Mouse (Mus musculus) cortical plate, adult 2 months (tissue): ENCODE data around the gene Arhgef18. TPM values are rescaled to one million over a fixed set of nuclear protein-coding genes. Genes with fewer than 3 reads are reported as not detected.

Experiments used
- H3K27ac ChIP-seq: fragments of 200-500 bp; 2 replicates; pipeline ENCODE4 v1.5.1; 2012; ENCODE audit warnings: low read length, control low read depth, inconsistent platforms; ENCODE audit not compliant: insufficient read depth
- H3K4me1 ChIP-seq: fragments of 200-500 bp; 2 replicates; pipeline ENCODE4 v1.6.1; 2011; ENCODE audit warnings: low read length; ENCODE audit not compliant: control insufficient read depth, insufficient read depth
- H3K4me3 ChIP-seq: fragments of 200-500 bp; 2 replicates; pipeline ENCODE4 v1.5.1; 2011; ENCODE audit warnings: mild to moderate bottlenecking, low read length, control low read depth; ENCODE audit not compliant: insufficient read depth
- CTCF ChIP-seq: fragments of 200-500 bp; IDR thresholded peaks from 2 replicates; pipeline ENCODE4 v1.5.1; 2011; ENCODE audit warnings: mild to moderate bottlenecking, control low read depth, low read length; ENCODE audit not compliant: insufficient read depth; ENCODE audit errors: extremely low read depth
- POLR2A ChIP-seq: fragments of 200-500 bp; IDR thresholded peaks from 2 replicates; pipeline ENCODE4 v1.6.1; 2011; ENCODE audit warnings: mild to moderate bottlenecking, low read length, control low read depth; ENCODE audit not compliant: insufficient read depth; ENCODE audit errors: extremely low read depth
- polyA plus RNA-seq: library from polyadenylated mRNA; depleted of rRNA; stranded (reverse); fragments of >200 nt; gene quantifications from 2 replicates; pipeline ENCODE4 v1.2.3, GENCODE M21; 2012

Gene Arhgef18
- polyA plus RNA-seq, 1 experiment = 34.2 TPM

DNA sequence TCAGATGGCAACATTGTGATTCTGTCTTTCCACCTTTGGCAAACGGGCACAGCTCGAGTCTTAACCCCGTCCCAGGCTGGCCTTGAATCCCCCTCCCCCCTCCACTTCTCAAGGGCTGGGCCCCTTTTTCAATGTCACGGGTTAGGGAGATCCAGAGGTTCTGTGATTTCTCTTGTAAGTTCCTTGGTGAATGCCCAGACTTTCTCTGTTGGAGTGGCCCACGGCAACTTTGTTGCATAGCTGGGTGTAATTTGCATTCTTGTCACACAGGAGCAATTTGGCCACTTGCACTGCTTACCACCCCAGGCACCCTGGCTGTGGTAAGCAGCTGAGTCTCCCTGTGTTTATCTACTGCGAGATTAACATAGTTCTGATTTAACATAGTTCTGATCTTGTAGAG is 1.8 kb downstream of the Arhgef18 start:
- no peak overlapping the region for H3K27ac ChIP-seq
- TF ChIP-seq CTCF (no peak), POLR2A (no peak)
- no peak overlapping the region for H3K4me3 ChIP-seq
- H3K4me1 ChIP-seq = peaks cover 3% of the 10 kb centered on the region; the same call in 1 of the 2 replicates

GRCm38 (mm10) chr8:3395246-3395645 is 2.4 kb downstream of the Arhgef18 start:
- no peak overlapping the region for H3K27ac ChIP-seq
- H3K4me1 ChIP-seq = peaks cover 3% of the 10 kb centered on the region; the same call in 1 of the 2 replicates
- no peak overlapping the region for H3K4me3 ChIP-seq
- TF ChIP-seq POLR2A = no peak
- TF ChIP-seq CTCF = no peak

DNA sequence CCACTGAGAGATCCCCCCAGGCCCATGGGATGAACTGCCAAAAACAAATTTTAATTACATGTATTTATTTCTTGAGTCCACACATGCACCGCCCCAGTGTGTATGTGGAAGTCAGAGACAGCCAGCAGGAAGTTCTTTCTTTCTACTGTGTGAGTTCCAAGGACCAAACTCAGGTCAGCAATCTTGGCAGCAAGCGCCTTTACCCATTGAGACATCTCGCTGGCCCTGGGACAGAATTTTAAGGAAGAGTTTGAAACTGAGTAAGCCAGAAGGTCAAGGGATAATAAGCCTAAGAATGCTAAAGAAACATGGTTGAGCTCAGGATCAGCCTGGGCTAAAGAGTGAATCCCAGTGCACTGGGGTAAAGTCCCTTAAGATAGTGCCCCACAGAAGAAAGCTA is 4.8 kb downstream of the Arhgef18 start:
- TF ChIP-seq CTCF (no peak), POLR2A (no peak)
- Histone ChIP-seq H3K4me3 (no peak overlapping the region), H3K27ac (no peak overlapping the region), H3K4me1 (peaks cover 3% of the 10 kb centered on the region; the same call in 1 of the 2 replicates)

- TF ChIP-seq CTCF = no peak
- TF ChIP-seq POLR2A = no peak
- no peaks in the 10 kb centered on the region for H3K4me1 ChIP-seq
Observed at GRCm38 (mm10) chr8:3400509-3400908, 7.7 kb downstream of the Arhgef18 start.

DNA sequence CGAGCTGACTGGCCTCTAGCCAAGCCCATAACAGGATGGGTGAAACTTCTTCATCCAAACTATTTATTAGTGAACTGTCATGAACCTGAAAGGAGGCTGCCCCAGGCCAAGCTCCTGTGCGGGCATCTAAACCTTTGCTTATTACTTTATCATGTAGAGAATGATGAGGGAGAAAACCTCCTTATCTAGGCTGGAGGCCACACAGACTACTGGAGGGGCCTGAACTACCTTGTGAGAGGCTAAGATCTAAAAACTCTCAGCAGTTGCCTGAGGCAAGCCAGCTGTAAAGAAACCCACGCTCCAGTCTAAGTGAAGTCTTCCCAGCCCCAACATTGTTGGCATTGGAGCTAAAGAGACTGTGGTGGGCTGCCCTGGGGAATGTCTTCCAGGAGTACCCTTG is 14.6 kb downstream of the Arhgef18 start:
- Histone ChIP-seq H3K4me3 (no peak overlapping the region), H3K27ac (no peak overlapping the region), H3K4me1 (no peaks in the 10 kb centered on the region)
- TF ChIP-seq POLR2A (no peak), CTCF (no peak)

More at GRCm38 (mm10) chr8:3400509-3400908, 7.7 kb downstream of the Arhgef18 start:
- H3K27ac ChIP-seq = no peak overlapping the region
- no peak overlapping the region for H3K4me3 ChIP-seq

DNA sequence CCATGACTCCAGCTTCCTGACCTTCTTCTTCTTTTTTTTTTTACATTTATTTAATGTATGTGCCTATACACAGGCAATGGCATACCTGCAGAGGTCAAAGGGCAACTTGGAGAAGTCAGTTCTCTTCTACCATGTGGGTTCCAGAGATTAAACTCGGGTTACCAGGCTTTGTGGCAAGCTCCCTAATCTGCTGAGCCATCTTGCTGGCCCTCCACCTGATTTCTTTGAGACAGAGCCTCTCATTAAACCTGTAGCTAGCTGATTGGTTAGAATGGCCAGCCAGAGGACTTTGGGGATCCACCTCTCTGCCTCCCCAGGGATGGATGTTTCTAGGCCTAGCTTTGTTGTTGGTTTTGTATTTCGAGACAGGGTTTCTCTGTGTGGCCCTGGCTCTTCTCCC is 18.3 kb downstream of the Arhgef18 start:
- Histone ChIP-seq H3K4me1 (peaks cover 5% of the 10 kb centered on the region), H3K27ac (no peak overlapping the region), H3K4me3 (no peak overlapping the region)
- TF ChIP-seq CTCF = no peak
- no peak for TF ChIP-seq POLR2A

- H3K4me1 ChIP-seq = peaks cover 5% of the 10 kb centered on the region
Observed at GRCm38 (mm10) chr8:3411901-3412301, 19.1 kb downstream of the Arhgef18 start.

GRCm38 (mm10) chr8:3412816-3413215 is 20.0 kb downstream of the Arhgef18 start:
- Histone ChIP-seq H3K4me3 (no peak overlapping the region), H3K4me1 (peaks cover 5% of the 10 kb centered on the region), H3K27ac (no peak overlapping the region)
- TF ChIP-seq CTCF (no peak), POLR2A (no peak)

More at GRCm38 (mm10) chr8:3411901-3412301, 19.1 kb downstream of the Arhgef18 start:
- Histone ChIP-seq H3K4me3 (no peak overlapping the region), H3K27ac (no peak overlapping the region)
- TF ChIP-seq CTCF = no peak
- no peak for TF ChIP-seq POLR2A

- Histone ChIP-seq H3K4me1 (peaks cover 5% of the 10 kb centered on the region), H3K4me3 (no peak overlapping the region), H3K27ac (no peak overlapping the region)
- TF ChIP-seq POLR2A = no peak
- TF ChIP-seq CTCF = no peak
Observed at GRCm38 (mm10) chr8:3414639-3415190, 21.9 kb downstream of the Arhgef18 start.

- H3K27ac ChIP-seq = no peak overlapping the region
- no peak overlapping the region for H3K4me3 ChIP-seq
- H3K4me1 ChIP-seq = peaks cover 5% of the 10 kb centered on the region
- TF ChIP-seq CTCF (no peak), POLR2A (no peak)
Observed at GRCm38 (mm10) chr8:3415259-3415658, 22.5 kb downstream of the Arhgef18 start.
